Mouse (Mus musculus) hindbrain, embryonic 13.5 days (tissue): ENCODE data around the gene Gpc5. TPM values are rescaled to one million over a fixed set of nuclear protein-coding genes. Genes with fewer than 3 reads are reported as not detected.

Experiments
- ATAC-seq: fragments of 200-750 bp; cut with Nextera tagmentation; 2 replicates; pipeline ENCODE4 v1.8.0; 2017; ENCODE audit warnings: moderate TSS enrichment; ENCODE audit not compliant: low FRiP score
- H3K27ac ChIP-seq: fragments of 300-500 bp; sonication (generic); 2 replicates; pipeline ENCODE4 v1.5.1; 2015; ENCODE audit warnings: inconsistent platforms, mild to moderate bottlenecking, moderate library complexity
- H3K27me3 ChIP-seq: fragments of 300-500 bp; sonication (generic); 2 replicates; pipeline ENCODE4 v1.6.1; 2015; ENCODE audit warnings: mild to moderate bottlenecking, inconsistent platforms
- H3K36me3 ChIP-seq: fragments of 300-500 bp; sonication (generic); 2 replicates; pipeline ENCODE4 v1.6.1; 2015; ENCODE audit warnings: mild to moderate bottlenecking, inconsistent platforms
- H3K4me1 ChIP-seq: fragments of 300-500 bp; sonication (generic); replicated peaks from 2 replicates; pipeline ENCODE4 v1.6.1; 2015; ENCODE audit warnings: inconsistent platforms
- H3K4me2 ChIP-seq: fragments of 300-500 bp; sonication (generic); 2 replicates; pipeline ENCODE4 v1.6.1; 2015; ENCODE audit warnings: inconsistent platforms, mild to moderate bottlenecking, moderate library complexity
- H3K4me3 ChIP-seq: fragments of 300-500 bp; sonication (generic); 2 replicates; pipeline ENCODE4 v1.5.1; 2015; ENCODE audit warnings: mild to moderate bottlenecking, inconsistent platforms
- H3K9ac ChIP-seq: fragments of 300-500 bp; sonication (generic); 2 replicates; pipeline ENCODE4 v1.6.1; 2015; ENCODE audit warnings: mild to moderate bottlenecking, inconsistent platforms
- H3K9me3 ChIP-seq: fragments of 300-500 bp; sonication (generic); 2 replicates; pipeline ENCODE4 v1.6.1; 2016; ENCODE audit warnings: inconsistent platforms
- WGBS: fragments of 180-500 bp; shearing (Covaris S2); methylation state at CpG from one replicate; pipeline ENCODE4 v1.1.7; 2015; 5-methylcytosine and 5-hydroxymethylcytosine counted together
- polyA plus RNA-seq: library from polyadenylated mRNA; unstranded; fragments of >200 nt; fragmentation: Nextera tagmentation; extraction: Ambion mirVana; gene quantifications from 2 replicates; pipeline ENCODE4 v1.2.1, GENCODE M21; 2015

Gene Gpc5
- polyA plus RNA-seq = 3.9 and 4.8 TPM in 2 replicates

DNA sequence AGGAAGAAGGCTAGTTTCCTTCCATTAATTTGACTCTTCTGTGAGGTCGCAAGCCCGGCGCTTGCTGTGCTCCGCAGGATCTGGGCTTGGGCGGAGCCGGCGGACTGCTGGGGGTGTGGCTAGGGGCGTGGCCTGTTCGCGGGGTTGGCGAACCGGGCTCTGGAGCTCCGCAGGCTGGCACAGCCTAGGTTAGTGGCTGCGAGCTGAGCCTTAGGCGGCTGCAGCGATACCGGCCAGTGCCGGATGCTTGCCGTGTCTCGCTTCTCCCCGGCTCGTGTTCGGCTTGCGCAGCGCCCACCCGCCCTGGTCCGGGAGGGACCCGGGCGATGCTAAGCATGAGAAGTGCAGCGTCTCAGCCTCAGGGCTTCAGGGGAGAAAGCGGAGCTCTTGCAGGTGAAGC, at the start of gene Gpc5:
Gpc5 (plus strand) TSS at position 135 of the 400 bp plus-strand sequence.
- no peaks in the 10 kb centered on the region for H3K9me3 ChIP-seq
- H3K4me3 ChIP-seq = peak within 1 kb of the TSS; percentile 65
- H3K4me2 ChIP-seq = peak within 1 kb of the TSS; percentile 77
- H3K9ac ChIP-seq = peak within 1 kb of the TSS; percentile 74
- peaks cover 55% of the 10 kb centered on the region for H3K27me3 ChIP-seq
- H3K36me3 ChIP-seq = no peaks in the 10 kb centered on the region
- ATAC-seq = peak; percentile 99
- 1% methylated on average over 31 of the region's 31 CpGs for WGBS
- peaks cover 9% of the 10 kb centered on the region; the same call in 1 of the 2 replicates for H3K4me1 ChIP-seq
- H3K27ac ChIP-seq = no peak within 1 kb of the TSS

- H3K9me3 ChIP-seq = no peaks in the 10 kb centered on the region
- H3K27ac ChIP-seq = 0 out of 2 replicates have a peak overlapping the region, but pooled peaks have one; percentile 95
- peaks cover 32% of the 10 kb centered on the region for H3K36me3 ChIP-seq
- 1% methylated on average over 4 of the region's 4 CpGs for WGBS
- H3K4me2 ChIP-seq = peak overlapping the region; percentile 69
- H3K9ac ChIP-seq = peak overlapping the region; percentile 97
- H3K4me3 ChIP-seq = peak overlapping the region; percentile 90
- H3K4me1 ChIP-seq = peaks cover 29% of the 10 kb centered on the region
- peaks cover 6% of the 10 kb centered on the region for H3K27me3 ChIP-seq
- no peak for ATAC-seq
These were observed 49.4 kb upstream of the Gpc5 start for GRCm38 (mm10) chr14:115042660-115043059.

DNA sequence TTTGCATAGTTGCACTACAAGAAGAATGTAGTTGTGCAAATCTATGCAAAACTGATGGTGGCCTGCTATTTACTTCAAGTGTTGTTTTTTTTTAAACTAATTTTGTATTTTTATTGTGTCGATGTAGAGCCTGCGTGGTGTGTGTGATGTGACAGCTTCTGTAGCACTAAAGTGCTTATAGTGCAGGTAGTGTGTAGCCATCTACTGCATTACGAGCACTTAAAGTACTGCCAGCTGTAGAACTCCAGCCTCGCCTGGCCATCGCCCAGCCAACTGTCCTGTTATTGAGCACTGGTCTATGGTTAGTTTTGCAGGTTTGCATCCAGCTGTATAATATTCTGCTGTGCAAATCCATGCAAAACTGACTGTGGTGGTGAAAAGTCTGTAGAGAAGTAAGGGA, 48.0 kb upstream of the Gpc5 start:
- Histone ChIP-seq H3K27me3 (peaks cover under 1% of the 10 kb centered on the region), H3K27ac (no peak overlapping the region), H3K9ac (no peak overlapping the region; the same call in 1 of the 2 replicates), H3K4me3 (no peak overlapping the region; the same call in 1 of the 2 replicates), H3K4me1 (peaks cover 29% of the 10 kb centered on the region), H3K36me3 (peaks cover 38% of the 10 kb centered on the region), H3K4me2 (peak overlapping the region; percentile 69), H3K9me3 (no peaks in the 10 kb centered on the region)
- ATAC-seq = no peak
- 88% methylated on average over 5 of the region's 5 CpGs for WGBS

GRCm38 (mm10) chr14:115045712-115046111, 46.3 kb upstream of the Gpc5 start:
- 89% methylated on average over 3 of the region's 3 CpGs for WGBS
- no peak overlapping the region for H3K9ac ChIP-seq

GRCm38 (mm10) chr14:115047316-115047715, 44.7 kb upstream of the Gpc5 start:
- H3K9ac ChIP-seq = no peak overlapping the region
- H3K27ac ChIP-seq = no peak overlapping the region
- 80% methylated on average over 3 of the region's 3 CpGs for WGBS
- no peaks in the 10 kb centered on the region for H3K27me3 ChIP-seq
- H3K4me3 ChIP-seq = no peak overlapping the region
- H3K4me2 ChIP-seq = no peak overlapping the region
- H3K9me3 ChIP-seq = no peaks in the 10 kb centered on the region
- H3K4me1 ChIP-seq = peaks cover 25% of the 10 kb centered on the region
- no peak for ATAC-seq
- H3K36me3 ChIP-seq = peaks cover 38% of the 10 kb centered on the region

More at GRCm38 (mm10) chr14:115045712-115046111, 46.3 kb upstream of the Gpc5 start:
- Histone ChIP-seq H3K4me2 (no peak overlapping the region), H3K27ac (no peak overlapping the region), H3K9me3 (no peaks in the 10 kb centered on the region), H3K27me3 (no peaks in the 10 kb centered on the region), H3K4me3 (no peak overlapping the region), H3K4me1 (peaks cover 26% of the 10 kb centered on the region), H3K36me3 (peaks cover 38% of the 10 kb centered on the region)
- ATAC-seq = no peak

DNA sequence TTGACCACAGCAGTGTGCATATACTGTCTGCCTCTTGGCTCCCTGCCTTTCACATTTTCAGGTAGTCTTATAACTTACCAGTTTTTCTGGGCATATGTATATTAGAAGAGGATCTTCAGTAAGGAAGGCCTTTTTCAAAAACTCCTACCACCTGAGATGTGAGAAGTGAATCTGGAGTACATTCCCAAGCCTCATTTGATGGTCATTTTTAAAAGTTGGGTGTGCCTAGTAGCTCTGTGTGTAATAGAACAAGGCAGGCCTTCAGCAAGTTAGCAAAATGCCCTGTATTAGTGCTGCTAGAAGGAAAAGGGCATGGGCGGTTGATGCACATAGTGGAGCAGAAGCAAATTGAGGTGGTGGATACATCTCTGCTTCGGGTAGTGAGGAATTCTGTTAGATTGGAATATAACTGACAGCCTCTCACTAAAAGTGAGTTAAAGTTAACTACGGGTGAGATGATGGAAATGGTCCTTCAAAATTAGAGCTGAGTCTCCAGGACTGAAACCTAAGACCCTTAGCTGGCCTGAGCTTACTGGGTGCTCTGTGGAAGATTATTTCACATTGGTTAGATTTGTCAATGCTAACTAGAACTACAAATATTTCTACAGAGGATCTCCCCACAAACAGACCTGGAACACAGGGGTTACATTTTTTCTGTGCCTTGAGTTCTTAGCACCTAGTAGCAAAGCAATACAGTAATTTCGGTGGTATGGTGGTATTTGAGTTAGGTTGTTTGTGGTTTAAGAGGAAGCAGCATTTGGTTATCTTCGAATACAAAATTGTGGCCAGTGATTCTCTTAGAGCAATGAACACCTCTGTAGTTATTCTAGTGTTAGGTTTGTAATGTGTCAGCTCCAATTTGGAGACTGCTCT, 43.8 kb upstream of the Gpc5 start:
- Histone ChIP-seq H3K4me2 (no peak overlapping the region), H3K9me3 (no peaks in the 10 kb centered on the region), H3K27me3 (no peaks in the 10 kb centered on the region), H3K9ac (no peak overlapping the region), H3K27ac (no peak overlapping the region), H3K4me1 (peaks cover 16% of the 10 kb centered on the region), H3K36me3 (peaks cover 38% of the 10 kb centered on the region), H3K4me3 (no peak overlapping the region)
- ATAC-seq = no peak
- WGBS = 59% methylated on average over 5 of the region's 5 CpGs

DNA sequence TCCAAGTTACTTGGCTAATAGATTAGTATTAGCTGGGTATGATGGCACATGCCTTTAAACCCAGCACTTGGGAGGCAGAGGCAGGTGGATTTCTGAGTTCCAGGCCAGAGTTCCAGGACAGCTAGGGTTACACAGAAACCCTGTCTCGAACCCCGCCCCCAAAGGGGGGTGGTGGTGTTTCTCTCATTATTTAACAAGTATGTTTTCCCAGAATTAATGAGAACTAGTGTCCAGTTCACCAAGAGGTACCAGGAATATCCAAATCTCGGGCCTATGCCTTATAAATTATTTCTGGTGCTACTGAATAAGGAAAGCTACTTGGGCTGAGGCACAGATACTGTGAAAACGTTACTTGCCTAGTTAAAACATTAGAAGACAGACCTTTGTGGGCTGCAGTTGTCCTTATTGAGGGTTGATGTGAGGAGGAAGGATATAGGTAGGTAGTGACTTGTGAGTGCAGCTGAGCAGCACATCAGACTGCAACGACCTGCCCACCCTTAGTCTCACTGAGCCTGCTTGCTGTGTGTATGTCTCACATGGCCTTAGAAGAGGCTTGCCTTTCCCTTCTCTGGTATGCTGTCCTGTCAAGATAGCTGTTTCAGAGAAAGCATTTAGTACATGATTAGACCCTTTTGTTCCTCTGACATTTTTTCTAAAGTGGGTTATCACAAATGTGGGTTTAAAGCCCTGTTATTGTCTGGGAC, 43.0 kb upstream of the Gpc5 start:
- 40% methylated on average over 5 of the region's 5 CpGs for WGBS
- Histone ChIP-seq H3K4me3 (no peak overlapping the region), H3K4me1 (peaks cover 8% of the 10 kb centered on the region), H3K27me3 (no peaks in the 10 kb centered on the region), H3K36me3 (peaks cover 33% of the 10 kb centered on the region), H3K9ac (no peak overlapping the region), H3K4me2 (no peak overlapping the region), H3K9me3 (no peaks in the 10 kb centered on the region), H3K27ac (no peak overlapping the region)
- ATAC-seq = no peak

DNA sequence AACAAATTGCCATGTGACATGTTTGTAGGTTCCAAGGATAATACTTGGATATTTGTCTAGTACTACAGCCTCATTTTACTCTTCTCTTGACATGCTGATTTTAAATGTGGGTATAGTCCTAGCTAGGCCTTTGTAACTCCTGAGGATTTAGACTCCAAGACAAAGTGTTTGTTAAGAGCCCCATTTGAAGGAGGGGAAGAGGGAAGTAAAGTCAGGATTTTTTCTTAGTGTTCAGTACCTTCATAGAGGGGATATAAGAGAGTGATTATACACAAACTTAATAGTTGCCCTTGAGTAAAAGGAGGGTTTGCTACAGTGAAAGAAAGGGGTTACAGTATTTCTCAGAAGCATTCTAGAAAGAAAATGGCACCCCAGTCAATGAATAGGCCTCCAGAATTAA, 42.2 kb upstream of the Gpc5 start:
- Histone ChIP-seq H3K9me3 (no peaks in the 10 kb centered on the region), H3K4me1 (peaks cover 4% of the 10 kb centered on the region; the same call in 1 of the 2 replicates), H3K27ac (no peak overlapping the region), H3K9ac (no peak overlapping the region), H3K36me3 (peaks cover 30% of the 10 kb centered on the region), H3K4me2 (no peak overlapping the region), H3K4me3 (no peak overlapping the region), H3K27me3 (no peaks in the 10 kb centered on the region)
- no peak for ATAC-seq

DNA sequence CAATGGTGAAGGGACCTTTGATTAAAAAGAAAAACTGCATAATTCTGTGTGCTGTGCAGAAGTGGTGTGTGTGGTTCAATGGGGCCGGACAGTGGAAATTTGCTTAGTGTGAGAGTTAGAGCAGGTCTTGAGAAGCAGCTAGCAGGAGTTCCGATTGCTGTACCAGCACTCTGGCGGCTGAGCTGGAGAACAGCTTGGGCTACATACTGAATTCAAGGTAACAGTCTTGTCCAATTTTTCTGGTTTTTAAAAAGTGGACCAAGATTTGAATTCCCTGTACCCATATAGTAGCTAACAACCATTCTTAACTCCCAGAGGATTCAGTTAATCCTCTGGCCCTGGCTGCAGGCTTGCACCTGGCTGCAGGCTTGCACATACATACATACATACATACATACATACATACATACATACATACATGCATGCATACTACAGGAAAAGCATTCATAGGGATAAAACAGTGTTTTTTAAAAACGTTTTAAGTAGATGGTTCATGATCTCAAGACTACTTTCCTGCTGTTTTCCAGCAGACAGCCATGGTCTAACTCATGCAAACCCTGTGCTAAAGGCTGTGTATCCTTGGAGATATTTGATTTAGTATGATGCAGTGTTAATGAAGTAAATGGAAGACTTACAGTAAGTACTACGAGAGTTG, 40.8 kb upstream of the Gpc5 start:
- no peaks in the 10 kb centered on the region for H3K9me3 ChIP-seq
- no peaks in the 10 kb centered on the region; the same call in 1 of the 2 replicates for H3K4me1 ChIP-seq
- H3K4me3 ChIP-seq = no peak overlapping the region
- no peaks in the 10 kb centered on the region for H3K27me3 ChIP-seq
- H3K9ac ChIP-seq = no peak overlapping the region
- H3K36me3 ChIP-seq = peaks cover 21% of the 10 kb centered on the region
- 87% methylated on average over 5 of the region's 5 CpGs for WGBS
- H3K4me2 ChIP-seq = no peak overlapping the region
- no peak for ATAC-seq
- H3K27ac ChIP-seq = no peak overlapping the region

- no peak overlapping the region for H3K9ac ChIP-seq
- H3K4me2 ChIP-seq = no peak overlapping the region
- no peak for ATAC-seq
- 96% methylated on average over 4 of the region's 4 CpGs for WGBS
- no peak overlapping the region for H3K4me3 ChIP-seq
- H3K27ac ChIP-seq = no peak overlapping the region
- no peaks in the 10 kb centered on the region for H3K9me3 ChIP-seq
- peaks cover 12% of the 10 kb centered on the region for H3K36me3 ChIP-seq
- no peaks in the 10 kb centered on the region for H3K27me3 ChIP-seq
- no peaks in the 10 kb centered on the region; the same call in 1 of the 2 replicates for H3K4me1 ChIP-seq
These were observed 39.6 kb upstream of the Gpc5 start for GRCm38 (mm10) chr14:115052371-115052770.

GRCm38 (mm10) chr14:115054252-115054651, 37.8 kb upstream of the Gpc5 start:
- WGBS = 95% methylated on average over 4 of the region's 4 CpGs
- H3K27ac ChIP-seq = no peak overlapping the region
- H3K4me3 ChIP-seq = no peak overlapping the region
- no peaks in the 10 kb centered on the region for H3K9me3 ChIP-seq
- peaks cover 13% of the 10 kb centered on the region; the same call in 1 of the 2 replicates for H3K36me3 ChIP-seq
- no peaks in the 10 kb centered on the region; the same call in 1 of the 2 replicates for H3K4me1 ChIP-seq
- H3K27me3 ChIP-seq = no peaks in the 10 kb centered on the region
- H3K9ac ChIP-seq = no peak overlapping the region
- no peak overlapping the region for H3K4me2 ChIP-seq
- no peak for ATAC-seq

- H3K9me3 ChIP-seq = no peaks in the 10 kb centered on the region
- no peak overlapping the region for H3K4me3 ChIP-seq
- ATAC-seq = no peak
- no peak overlapping the region for H3K4me2 ChIP-seq
- no peak overlapping the region for H3K9ac ChIP-seq
- H3K36me3 ChIP-seq = peaks cover 13% of the 10 kb centered on the region; the same call in 1 of the 2 replicates
- WGBS = 86% methylated on average over 4 of the region's 4 CpGs
- no peak overlapping the region for H3K27ac ChIP-seq
- H3K4me1 ChIP-seq = no peaks in the 10 kb centered on the region
- H3K27me3 ChIP-seq = no peaks in the 10 kb centered on the region
These were observed 34.5 kb upstream of the Gpc5 start for GRCm38 (mm10) chr14:115057524-115057923.
